Mouse (Mus musculus) brain, embryonic 14.5 days (tissue): ENCODE measurements around the gene Psmd5.

Experiments used
- CTCF ChIP-seq: fragments of 200-500 bp; IDR thresholded peaks from 2 replicates; pipeline ENCODE4 v1.5.1; 2012; ENCODE audit warnings: inconsistent platforms, mild to moderate bottlenecking, moderate library complexity, borderline replicate concordance; ENCODE audit not compliant: insufficient read depth, insufficient read length; ENCODE audit errors: extremely low read depth
- POLR2A ChIP-seq: fragments of 200-500 bp; IDR thresholded peaks from 2 replicates; pipeline ENCODE4 v1.6.1; 2012; ENCODE audit warnings: mild to moderate bottlenecking, inconsistent platforms, borderline replicate concordance; ENCODE audit not compliant: poor library complexity, insufficient read depth, insufficient read length, severe bottlenecking; ENCODE audit errors: extremely low read depth

GRCm38 (mm10) chr2:34809568-34809967 lies 65.2 kb downstream of the Psmd5 start:
- TF ChIP-seq CTCF (no peak), POLR2A (no peak)
